Mouse (Mus musculus) embryonic stem cell, embryonic (primary cell): ENCODE data around the gene Nova2.

Experiments
- CTCF ChIA-PET, 4 experiments: fragments of 300-600 bp in 2 of 4; fragments of 350-600 bp in 2 of 4; sonication (Branson Sonifier 250); formaldehyde crosslinking; loops; one replicate each; lab custom pipeline; 2022; ENCODE audit warnings: inconsistent platforms in 2 of 4; lab: Charles Lee
- POLR2A ChIA-PET, 4 experiments: fragments of 300-600 bp in 2 of 4; fragments of 350-600 bp in 2 of 4; sonication (Branson Sonifier 250); formaldehyde crosslinking; loops; one replicate each; lab custom pipeline; 2022; ENCODE audit warnings: antibody characterized with exemption in 4 of 4, inconsistent platforms in 1 of 4; lab: Charles Lee

Nova2 gene

GRCm38 (mm10) chr7:18988780-18989179, 63.1 kb downstream of the Nova2 start:
- ChIA-PET POLR2A (interaction anchor here in 1 of 4 experiments (5.1 kb wide), 1 partner anchor 14 kb away, joined by 63 read pairs; the partner anchor contains the start of gene Irf2bp1), CTCF (no interaction called here)

GRCm38 (mm10) chr7:18989995-18990394, 64.3 kb downstream of the Nova2 start:
- CTCF ChIA-PET: interaction anchor here in 3 of 4 experiments (1.3 to 2.0 kb wide), 5 partner anchors 13 to 102 kb away, joined by 3 to 5 read pairs (median 4); partner anchors contain the start of genes Irf2bp1 (in 1 of the 3) and Rsph6a (in 1 of the 3)
- POLR2A ChIA-PET: interaction anchor here in 2 of 4 experiments (0.6 to 5.1 kb wide), 14 partner anchors 13 to 174 kb away, joined by 3 to 63 read pairs (median 4); partner anchors contain the start of genes Ccdc61 (in 1 of the 2), Foxa3 (in 1 of the 2) and Irf2bp1 (in 1 of the 2)

GRCm38 (mm10) chr7:18990601-18991295, 65.1 kb downstream of the Nova2 start, which contains the start of gene Mypop:
Gene Mypop (plus strand): TSS chr7:18991245.
- ChIA-PET POLR2A (interaction anchor here (0.6 to 5.1 kb wide), 24 partner anchors 10 to 173 kb away, joined by 3 to 63 read pairs (median 4); partner anchors contain the start of genes Ccdc61 (in 1 of the 4), Foxa3 (in 1 of the 4) and Irf2bp1 (in 1 of the 4)), CTCF (interaction anchor here (0.6 to 2.0 kb wide), 15 partner anchors 8 to 598 kb away, joined by 3 to 13 read pairs (median 4); partner anchors contain the start of genes Ccdc61 (in 1 of the 4), Foxa3 (in 1 of the 4), Irf2bp1 (in 1 of the 4) and Rsph6a (in 1 of the 4))

GRCm38 (mm10) chr7:18991660-18992293, 66.1 kb downstream of the Nova2 start:
- CTCF ChIA-PET: interaction anchor here in 3 of 4 experiments (0.6 to 2.0 kb wide), 5 partner anchors 9 to 140 kb away, joined by 3 to 8 read pairs (median 4); no protein-coding TSS in a partner anchor
- POLR2A ChIA-PET: interaction anchor here in 2 of 4 experiments (0.7 to 5.1 kb wide), 11 partner anchors 9 to 172 kb away, joined by 3 to 63 read pairs (median 5); partner anchors contain the start of genes Ccdc61 (in 1 of the 2) and Irf2bp1 (in 1 of the 2)

- ChIA-PET CTCF (interaction anchor here in 2 of 4 experiments (0.6 to 1.5 kb wide), 2 partner anchors 9 to 140 kb away, joined by 4 to 8 read pairs; no protein-coding TSS in a partner anchor), POLR2A (interaction anchor here in 2 of 4 experiments (1.5 to 5.1 kb wide), 4 partner anchors 10 to 95 kb away, joined by 3 to 63 read pairs (median 4); partner anchors contain the start of gene Irf2bp1 (in 1 of the 2))
These were observed 66.6 kb downstream of the Nova2 start for GRCm38 (mm10) chr7:18992294-18992675.

- CTCF ChIA-PET: interaction anchor here in 1 of 4 experiments (0.7 to 1.5 kb wide), 2 partner anchors 8 to 21 kb away, joined by 3 to 8 read pairs; no protein-coding TSS in a partner anchor
- POLR2A ChIA-PET: interaction anchor here in 3 of 4 experiments (0.6 to 5.1 kb wide), 7 partner anchors 9 to 351 kb away, joined by 3 to 63 read pairs (median 4); partner anchors contain the start of genes Ercc1 (in 1 of the 3) and Irf2bp1 (in 1 of the 3)
These were observed 67.3 kb downstream of the Nova2 start for GRCm38 (mm10) chr7:18993036-18993435.

- POLR2A ChIA-PET: interaction anchor here in 1 of 4 experiments (8.3 kb wide), 1 partner anchor 8 kb away, joined by 63 read pairs; the partner anchor contains the start of gene Mypop
- CTCF ChIA-PET: interaction anchor here in 3 of 4 experiments (0.5 to 1.6 kb wide), 4 partner anchors 8 to 297 kb away, joined by 3 to 7 read pairs (median 4); partner anchors contain the start of gene Mypop (in 1 of the 3)
These were observed 73.1 kb downstream of the Nova2 start for GRCm38 (mm10) chr7:18998835-18999234.

- CTCF ChIA-PET: interaction anchor here in 2 of 4 experiments (0.6 to 1.4 kb wide), 9 partner anchors 8 to 108 kb away, joined by 3 to 8 read pairs (median 3); no protein-coding TSS in a partner anchor
- POLR2A ChIA-PET: interaction anchor here in 3 of 4 experiments (0.6 to 8.3 kb wide), 19 partner anchors 9 to 116 kb away, joined by 3 to 63 read pairs (median 4); partner anchors contain the start of genes Ccdc61 (in 2 of the 3), Mypop (in 2 of the 3), Foxa3 (in 1 of the 3) and Nova2 (in 1 of the 3)
These were observed 74.7 kb downstream of the Nova2 start for GRCm38 (mm10) chr7:19000421-19000820.

- CTCF ChIA-PET: interaction anchor here in 3 of 4 experiments (0.5 to 1.4 kb wide), 11 partner anchors 9 to 109 kb away, joined by 3 to 8 read pairs (median 3); no protein-coding TSS in a partner anchor
- POLR2A ChIA-PET: interaction anchor here in 3 of 4 experiments (0.6 to 8.3 kb wide), 22 partner anchors 10 to 117 kb away, joined by 3 to 63 read pairs (median 4); partner anchors contain the start of genes Ccdc61 (in 2 of the 3), Mypop (in 2 of the 3), Foxa3 (in 1 of the 3) and Nova2 (in 1 of the 3)
These were observed 75.5 kb downstream of the Nova2 start for GRCm38 (mm10) chr7:19001066-19001806.

GRCm38 (mm10) chr7:19001807-19002085, 76.1 kb downstream of the Nova2 start:
- POLR2A ChIA-PET: interaction anchor here in 2 of 4 experiments (1.3 to 8.3 kb wide), 5 partner anchors 10 to 92 kb away, joined by 3 to 63 read pairs (median 10); partner anchors contain the start of gene Mypop (in 2 of the 2)
- CTCF ChIA-PET: no interaction called here

GRCm38 (mm10) chr7:19002115-19002514, 76.4 kb downstream of the Nova2 start:
- POLR2A ChIA-PET: interaction anchor here in 3 of 4 experiments (0.6 to 8.3 kb wide), 15 partner anchors 11 to 207 kb away, joined by 3 to 63 read pairs (median 5); partner anchors contain the start of genes Foxa3 (in 3 of the 3), Mypop (in 2 of the 3), Eml2 (in 1 of the 3) and Nova2 (in 1 of the 3)
- CTCF ChIA-PET: interaction anchor here in 2 of 4 experiments (1.1 to 3.5 kb wide), 2 partner anchors 52 to 91 kb away, joined by 3 to 19 read pairs; partner anchors contain the start of genes Rsph6a (in 1 of the 2) and Six5 (in 1 of the 2)

- ChIA-PET POLR2A (interaction anchor here in 3 of 4 experiments (0.5 to 8.3 kb wide), 43 partner anchors 8 to 678 kb away, joined by 3 to 63 read pairs (median 4); partner anchors contain the start of genes Foxa3 (in 3 of the 3), Mypop (in 2 of the 3), Apoc4 (in 1 of the 3) and Eml2 (in 1 of the 3)), CTCF (interaction anchor here (0.5 to 3.5 kb wide), 18 partner anchors 12 to 671 kb away, joined by 3 to 19 read pairs (median 4); partner anchors contain the start of genes Foxa3 (in 2 of the 4), Rsph6a (in 2 of the 4), Fbxo46 (in 1 of the 4) and Mypop (in 1 of the 4))
These were observed 77.3 kb downstream of the Nova2 start for GRCm38 (mm10) chr7:19002848-19003498.

- ChIA-PET POLR2A (interaction anchor here in 3 of 4 experiments (0.5 to 8.3 kb wide), 27 partner anchors 7 to 146 kb away, joined by 3 to 63 read pairs (median 3); partner anchors contain the start of genes Foxa3 (in 2 of the 3), Mypop (in 2 of the 3), Six5 (in 1 of the 3) and Snrpd2 (in 1 of the 3)), CTCF (interaction anchor here (0.5 to 3.5 kb wide), 18 partner anchors 11 to 514 kb away, joined by 3 to 19 read pairs (median 4); partner anchors contain the start of genes Foxa3 (in 2 of the 4), Fbxo46 (in 1 of the 4), Mypop (in 1 of the 4) and Nanos2 (in 1 of the 4))
These were observed 78.4 kb downstream of the Nova2 start, which contains the start of gene Irf2bp1 for GRCm38 (mm10) chr7:19003902-19004630. Gene Irf2bp1 (plus strand): TSS chr7:19004044.

GRCm38 (mm10) chr7:19004631-19005079, 79.0 kb downstream of the Nova2 start:
- ChIA-PET POLR2A (interaction anchor here in 3 of 4 experiments (0.6 to 8.3 kb wide), 17 partner anchors 10 to 111 kb away, joined by 3 to 63 read pairs (median 3); partner anchors contain the start of genes Foxa3 (in 2 of the 3), Mypop (in 1 of the 3) and Six5 (in 1 of the 3)), CTCF (interaction anchor here (0.5 to 3.5 kb wide), 17 partner anchors 10 to 197 kb away, joined by 3 to 19 read pairs (median 3); partner anchors contain the start of genes Foxa3 (in 2 of the 4), Six5 (in 1 of the 4) and Sympk (in 1 of the 4))
